Mouse (Mus musculus): ENCODE measurements at regions not wholly inside any gene's neighbourhood (a gene's known extent, or its start where the extent isn't known, plus 50 kb on each side); places are given as distances from the start of the nearest gene placed in this dataset.

DNA sequence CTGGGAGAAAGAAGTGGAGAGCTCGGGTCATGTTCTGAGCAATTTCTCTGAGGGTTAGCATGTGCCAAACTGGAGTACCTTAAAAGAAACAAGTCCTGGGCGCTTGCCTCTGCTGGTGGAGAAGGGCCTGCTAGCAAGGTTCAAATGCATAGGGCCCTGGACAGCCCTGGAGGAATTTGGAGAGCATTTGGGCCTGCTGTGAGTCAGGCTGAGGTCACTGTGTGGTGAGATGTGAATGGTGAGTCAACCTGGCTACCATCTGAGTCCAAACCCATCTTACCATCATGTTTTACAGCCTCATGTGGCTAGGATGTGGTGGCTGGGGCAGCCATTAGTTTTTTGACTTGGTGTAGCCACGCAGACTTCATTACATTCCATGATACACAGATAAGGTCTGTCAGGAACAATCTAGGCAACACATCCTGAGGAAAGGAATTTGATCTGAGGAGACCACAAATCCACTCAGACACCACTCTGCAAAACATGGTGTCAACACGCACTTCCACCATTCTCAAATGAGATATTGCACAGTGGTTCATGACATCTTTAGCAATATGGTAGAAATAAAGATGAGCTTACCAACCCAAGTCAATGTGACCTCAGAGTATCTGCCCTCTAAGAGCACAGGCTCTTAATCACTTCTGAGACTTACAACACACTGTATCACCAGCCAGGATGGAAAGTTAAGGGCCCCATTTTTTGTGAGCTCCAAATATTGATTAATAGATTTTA lies 83.1 kb downstream of the Thbs2 start:
- ATAC-seq (replicated peaks; ENCODE audit: poor library complexity, severe bottlenecking): no peak

- no peak for ATAC-seq (replicated peaks; ENCODE audit: poor library complexity, severe bottlenecking)
These were observed 85.2 kb downstream of the Thbs2 start for GRCm38 (mm10) chr17:14608845-14609244.

GRCm38 (mm10) chr17:14606356-14606989 lies 87.6 kb downstream of the Thbs2 start:
- no peak for ATAC-seq (replicated peaks; ENCODE audit: poor library complexity, severe bottlenecking)

- no peak for ATAC-seq (replicated peaks; ENCODE audit: poor library complexity, severe bottlenecking)
These were observed 94.4 kb downstream of the Thbs2 start for GRCm38 (mm10) chr17:14599681-14600080.

GRCm38 (mm10) chr17:14596470-14596869 lies 97.6 kb downstream of the Thbs2 start:
- ATAC-seq (replicated peaks; ENCODE audit: poor library complexity, severe bottlenecking): no peak

DNA sequence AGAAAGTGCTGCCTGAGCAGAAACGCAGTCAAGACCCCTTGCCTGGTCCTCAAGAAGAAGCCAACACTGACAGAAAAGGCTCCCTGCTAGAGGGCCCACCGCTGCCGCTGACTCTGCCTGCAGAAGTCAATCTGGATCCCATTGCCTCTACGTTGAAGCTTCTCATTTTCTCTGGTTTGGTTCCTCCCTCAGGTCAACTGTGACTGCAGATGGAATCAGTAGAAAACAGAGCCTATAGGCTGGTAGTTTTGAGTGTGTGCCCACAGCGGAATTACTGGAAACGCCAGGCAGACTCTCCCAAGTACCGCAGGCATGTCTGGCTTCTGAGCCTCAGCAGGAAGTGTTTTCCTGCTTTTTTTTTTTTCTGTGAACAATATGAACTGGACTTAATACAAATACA lies 98.5 kb downstream of the Thbs2 start:
- no peak for ATAC-seq (replicated peaks; ENCODE audit: poor library complexity, severe bottlenecking)

DNA sequence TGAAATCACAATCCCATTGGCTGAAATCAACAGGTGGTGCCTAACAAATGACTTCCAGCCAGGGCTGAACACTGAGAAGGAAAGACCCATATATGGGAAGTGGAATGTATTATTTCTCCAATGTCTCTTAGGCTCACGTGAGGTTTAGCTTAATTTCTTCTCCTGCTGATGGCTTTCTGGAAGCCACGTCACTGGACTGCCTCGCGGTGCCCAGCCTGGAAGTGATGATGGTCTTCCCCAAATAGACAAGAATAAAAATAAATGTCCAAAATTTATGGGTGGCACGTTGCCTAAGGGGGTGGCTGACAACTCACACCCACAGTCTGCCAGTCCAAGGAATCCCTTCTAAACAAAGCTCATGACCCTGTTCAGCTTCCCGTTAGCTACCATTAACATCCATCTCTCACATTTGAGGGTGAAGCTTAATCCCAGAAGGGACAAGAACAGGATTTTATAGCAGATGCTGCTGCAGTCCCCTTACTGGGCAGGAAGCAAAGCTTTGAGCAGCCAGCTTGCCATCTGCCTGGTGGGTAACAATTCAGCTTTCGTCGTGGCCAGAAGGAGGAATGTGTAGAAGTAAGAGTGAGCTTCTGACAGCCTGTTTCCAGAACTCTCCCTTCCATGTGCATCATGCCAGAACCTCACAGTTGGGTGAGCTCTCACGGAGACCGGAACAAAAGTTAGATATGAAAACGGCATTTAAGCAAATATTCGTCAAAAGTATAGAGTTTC lies 105.8 kb downstream of the Thbs2 start:
- no peak for ATAC-seq (replicated peaks; ENCODE audit: poor library complexity, severe bottlenecking)

DNA sequence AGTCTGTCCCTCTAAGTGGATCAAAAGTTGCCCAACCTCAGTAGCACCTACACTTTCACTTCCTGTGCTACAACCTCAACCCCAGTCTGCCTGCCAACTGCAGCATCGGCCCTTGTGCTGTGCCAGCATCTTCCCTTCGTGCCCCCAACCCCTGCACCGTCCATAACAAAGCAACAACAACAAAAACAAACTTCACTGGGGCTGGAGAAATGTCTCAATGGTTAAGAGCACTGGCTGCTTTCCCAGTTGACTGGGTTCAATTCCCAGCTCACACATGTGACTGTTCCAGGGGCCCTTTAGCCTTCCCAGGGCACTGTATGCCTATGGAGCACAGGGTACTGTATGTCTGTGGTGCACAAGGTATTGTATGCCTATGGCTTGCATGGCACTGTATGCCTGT lies 114.4 kb downstream of the Thbs2 start:
- no peak for ATAC-seq (replicated peaks; ENCODE audit: poor library complexity, severe bottlenecking)

DNA sequence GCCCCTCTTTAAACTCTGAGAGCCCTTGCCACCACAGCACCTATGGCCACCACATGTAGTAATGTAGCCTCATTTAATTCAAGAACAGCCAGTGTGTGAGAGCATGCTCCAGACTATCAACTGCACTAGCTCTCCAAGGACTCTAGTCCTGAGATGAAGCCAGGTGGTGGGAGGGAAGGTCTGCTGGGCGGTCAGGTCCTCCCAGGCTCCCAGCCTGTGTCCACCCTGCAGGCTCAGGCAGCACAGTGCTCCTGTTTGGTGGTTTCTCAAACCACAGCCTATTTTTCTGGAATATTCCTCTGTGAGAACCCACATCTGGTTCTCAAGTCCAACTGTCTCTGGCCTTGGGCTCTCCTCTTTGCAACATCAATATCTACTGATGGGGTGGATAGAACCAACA lies 115.3 kb downstream of the Thbs2 start:
- no peak for ATAC-seq (replicated peaks; ENCODE audit: poor library complexity, severe bottlenecking)

- ATAC-seq (replicated peaks; ENCODE audit: poor library complexity, severe bottlenecking): no peak
These were observed 115.8 kb downstream of the Thbs2 start for GRCm38 (mm10) chr17:14578194-14578593.

GRCm38 (mm10) chr17:14576159-14576558 lies 117.9 kb downstream of the Thbs2 start:
- no peak for ATAC-seq (replicated peaks; ENCODE audit: poor library complexity, severe bottlenecking)

DNA sequence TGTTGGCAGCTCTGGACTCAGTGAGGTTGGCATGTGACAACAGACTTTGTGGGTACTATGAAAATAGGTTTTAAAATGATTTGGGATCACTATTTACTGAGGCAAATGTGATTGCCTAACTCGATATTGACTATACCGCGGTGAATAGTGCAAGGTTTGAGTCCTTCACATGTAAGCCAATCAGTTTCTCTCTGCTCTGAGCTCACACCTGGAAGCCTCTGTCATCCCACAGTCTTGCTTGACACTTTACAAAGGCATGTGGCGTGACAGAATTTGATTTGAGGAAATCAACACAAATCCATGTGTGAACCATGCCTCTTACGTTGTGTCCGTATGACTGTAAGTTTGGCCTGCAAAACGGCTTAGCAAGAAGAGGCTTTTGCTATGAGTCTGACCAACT lies 122.9 kb downstream of the Thbs2 start:
- no peak for ATAC-seq (replicated peaks; ENCODE audit: poor library complexity, severe bottlenecking)

DNA sequence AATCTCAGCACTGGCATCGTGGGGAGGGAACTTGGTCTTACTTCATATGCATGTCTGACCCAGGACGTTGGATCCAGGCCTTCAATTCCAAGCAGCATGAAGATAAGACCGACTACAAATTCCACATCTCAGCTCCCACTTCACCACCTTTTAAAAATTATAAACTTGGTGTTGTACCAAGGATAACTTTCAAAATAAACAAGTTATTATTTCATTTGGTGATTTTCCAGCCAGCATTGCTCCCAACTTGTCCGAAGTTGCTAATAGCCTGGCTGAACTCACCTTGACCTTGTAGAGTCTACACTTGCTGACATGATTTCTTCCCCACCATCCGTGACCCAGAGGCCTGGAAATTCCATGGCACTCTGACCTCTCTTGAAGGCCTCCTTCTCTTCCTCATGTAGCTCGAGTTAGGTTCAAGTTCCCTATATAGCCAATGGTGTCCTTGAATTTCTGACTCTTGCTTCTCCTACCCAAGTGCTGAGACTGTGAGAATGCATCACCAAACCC lies 123.7 kb downstream of the Thbs2 start:
- no peak for ATAC-seq (replicated peaks; ENCODE audit: poor library complexity, severe bottlenecking)

DNA sequence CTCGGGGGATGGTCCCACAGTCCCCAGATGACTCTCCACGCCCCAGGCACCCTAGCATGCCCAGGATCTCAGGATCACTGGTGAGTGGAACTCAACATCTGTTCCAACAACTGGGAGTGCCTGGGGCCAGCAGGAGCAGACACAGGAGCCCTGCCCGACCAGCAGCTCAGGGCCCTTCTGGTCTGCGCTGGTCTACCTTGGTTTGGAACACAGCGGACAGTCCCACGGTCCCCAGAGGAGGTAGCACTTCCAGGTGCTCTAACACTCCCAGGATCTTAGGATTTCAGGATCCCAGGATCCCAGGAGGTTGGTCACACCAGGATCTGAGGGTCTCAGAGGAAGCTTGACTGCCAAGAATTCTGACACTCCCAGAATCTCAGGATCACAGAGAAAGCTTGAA lies 131.8 kb downstream of the Thbs2 start:
- ATAC-seq (replicated peaks; ENCODE audit: poor library complexity, severe bottlenecking): no peak

- ATAC-seq (replicated peaks; ENCODE audit: poor library complexity, severe bottlenecking): no peak
These were observed 136.8 kb downstream of the Thbs2 start for GRCm38 (mm10) chr17:14557214-14557613.

DNA sequence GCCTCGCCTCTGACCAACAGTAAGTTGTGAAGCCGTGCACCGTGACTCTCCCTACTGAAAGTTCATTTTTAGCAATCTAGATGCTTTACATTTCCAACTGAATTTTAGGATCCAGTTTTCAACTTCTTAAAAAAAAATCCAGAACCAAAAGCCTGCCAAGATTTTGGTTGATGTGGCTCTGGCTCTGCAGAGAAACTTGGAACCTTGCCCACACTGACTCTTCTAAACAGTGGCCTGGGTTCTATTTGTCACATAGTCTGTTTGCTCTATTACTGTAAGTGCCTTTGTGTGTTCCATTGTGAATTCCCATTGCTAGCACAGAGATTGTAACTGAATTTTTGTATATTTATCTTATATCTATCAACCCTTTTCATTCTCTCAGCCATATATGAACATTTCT lies 140.8 kb downstream of the Thbs2 start:
- ATAC-seq (replicated peaks; ENCODE audit: poor library complexity, severe bottlenecking): no peak

GRCm38 (mm10) chr17:14552081-14552480 lies 142.0 kb downstream of the Thbs2 start:
- ATAC-seq (replicated peaks; ENCODE audit: poor library complexity, severe bottlenecking): no peak

DNA sequence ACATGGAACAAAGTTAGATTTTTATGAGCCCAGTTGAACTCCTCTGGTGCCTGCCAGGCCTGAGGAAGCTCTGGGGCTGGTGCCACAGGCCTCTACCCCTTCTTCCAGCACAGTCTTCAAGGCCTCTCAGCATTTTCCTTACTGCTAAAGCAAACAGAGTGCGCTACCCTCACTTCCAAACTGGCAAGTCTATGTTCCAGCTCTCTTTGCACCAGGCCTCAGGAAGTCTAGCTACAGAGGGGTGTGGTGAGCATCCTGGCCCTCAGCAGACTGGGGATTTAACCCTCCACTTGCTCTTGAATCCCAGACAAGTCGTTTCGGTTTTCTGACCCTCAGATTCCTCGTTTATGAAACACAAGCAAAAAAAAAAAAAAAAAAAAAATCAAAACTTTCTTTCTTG lies 142.4 kb downstream of the Thbs2 start:
- no peak for ATAC-seq (replicated peaks; ENCODE audit: poor library complexity, severe bottlenecking)

GRCm38 (mm10) chr17:14545822-14546473 lies 148.1 kb downstream of the Thbs2 start:
- ATAC-seq (replicated peaks; ENCODE audit: poor library complexity, severe bottlenecking): peak; percentile 100

DNA sequence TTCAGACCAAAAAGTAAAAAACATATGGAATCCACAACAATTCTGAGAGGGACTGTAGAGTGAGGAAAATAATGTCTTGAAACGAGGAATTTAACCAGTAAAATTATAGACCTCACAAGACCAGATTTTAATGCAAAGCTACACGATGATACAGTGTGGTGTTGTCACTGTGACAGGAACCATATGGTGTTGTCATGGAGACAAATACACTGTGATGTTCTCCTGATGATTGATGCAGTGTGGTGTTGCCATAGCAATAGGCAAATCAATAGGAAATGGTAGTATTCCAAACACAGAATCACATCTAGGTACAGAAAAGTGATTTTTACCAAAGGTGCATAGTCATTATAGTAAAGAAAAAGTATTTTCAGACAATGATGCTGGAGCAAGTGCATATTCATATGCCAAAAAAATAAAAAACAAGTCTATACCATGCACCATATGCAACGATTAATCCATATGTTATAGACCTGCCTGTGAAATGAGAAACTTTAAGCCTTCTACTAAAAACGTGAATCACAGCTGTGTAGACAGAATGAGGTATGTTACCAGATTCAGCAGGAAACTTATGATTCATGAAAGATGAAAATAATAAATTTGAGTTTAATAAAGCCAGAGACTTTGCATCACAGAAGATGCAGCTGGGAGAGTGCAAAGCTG lies 149.6 kb downstream of the Thbs2 start:
- ATAC-seq (replicated peaks; ENCODE audit: poor library complexity, severe bottlenecking): no peak

Data from granulocyte monocyte progenitor cell, adult 5-6 weeks (primary cell).